Mouse (Mus musculus) layer of hippocampus, adult 9-10 months (tissue): ENCODE measurements around the gene Brd2.

Source experiments
- DNase-seq: peaks from one replicate; pipeline ENCODE4 v3.0.0; 2022; ENCODE audit warnings: low spot score

Gene Brd2

GRCm38 (mm10) chr17:34110309-34110708, 12.1 kb downstream of the Brd2 start:
- DNase-seq, result no peak

GRCm38 (mm10) chr17:34109806-34110195, 12.6 kb downstream of the Brd2 start:
- no peak for DNase-seq

- DNase-seq, result no peak
These were observed 13.2 kb downstream of the Brd2 start for GRCm38 (mm10) chr17:34109038-34109805.

GRCm38 (mm10) chr17:34108460-34108859, 14.0 kb downstream of the Brd2 start:
- no peak for DNase-seq

- DNase-seq, result no peak
These were observed 15.1 kb downstream of the Brd2 start for GRCm38 (mm10) chr17:34107109-34107867.

GRCm38 (mm10) chr17:34106555-34106954, 15.9 kb downstream of the Brd2 start:
- DNase-seq, result no peak

- DNase-seq, result no peak
These were observed 17.6 kb downstream of the Brd2 start for GRCm38 (mm10) chr17:34104804-34105203.

GRCm38 (mm10) chr17:34102831-34103230, 19.6 kb downstream of the Brd2 start:
- DNase-seq, result no peak

GRCm38 (mm10) chr17:34101604-34102032, 20.8 kb downstream of the Brd2 start:
- DNase-seq, result peak; percentile 97

- no peak for DNase-seq
These were observed 21.2 kb downstream of the Brd2 start for GRCm38 (mm10) chr17:34101185-34101584.

GRCm38 (mm10) chr17:34099531-34099930, 22.9 kb downstream of the Brd2 start:
- no peak for DNase-seq

GRCm38 (mm10) chr17:34098709-34099479, 23.5 kb downstream of the Brd2 start:
- no peak for DNase-seq

- DNase-seq, result no peak
These were observed 25.2 kb downstream of the Brd2 start for GRCm38 (mm10) chr17:34097272-34097671.

GRCm38 (mm10) chr17:34096497-34097010, 25.9 kb downstream of the Brd2 start:
- no peak for DNase-seq

- no peak for DNase-seq
These were observed 28.0 kb downstream of the Brd2 start for GRCm38 (mm10) chr17:34094283-34095035.

GRCm38 (mm10) chr17:34093199-34093874, 29.1 kb downstream of the Brd2 start:
- DNase-seq, result no peak

GRCm38 (mm10) chr17:34092197-34092875, 30.1 kb downstream of the Brd2 start, which contains the start of gene H2-Oa:
TSS of gene H2-Oa (plus strand) at chr17:34092340.
- DNase-seq, result no peak

- no peak for DNase-seq
These were observed 31.5 kb downstream of the Brd2 start for GRCm38 (mm10) chr17:34090923-34091322.

- DNase-seq, result no peak
These were observed 34.3 kb downstream of the Brd2 start for GRCm38 (mm10) chr17:34088124-34088523.

GRCm38 (mm10) chr17:34087386-34087785, 35.0 kb downstream of the Brd2 start:
- no peak for DNase-seq
